Mouse (Mus musculus) thymus, adult 2 months (tissue): ENCODE data around the gene Chd3.

Source experiments
- CTCF ChIP-seq: fragments of 200-500 bp; IDR thresholded peaks from 2 replicates; pipeline ENCODE4 v1.5.1; 2012; ENCODE audit warnings: mild to moderate bottlenecking, control low read depth, low read length, moderate library complexity, borderline replicate concordance; ENCODE audit not compliant: control insufficient read depth, poor library complexity, insufficient read depth; ENCODE audit errors: extremely low read depth
- POLR2A ChIP-seq: fragments of 200-500 bp; IDR thresholded peaks from 2 replicates; pipeline ENCODE4 v1.6.1; 2012; ENCODE audit warnings: mild to moderate bottlenecking, low read length, control low read depth, moderate library complexity; ENCODE audit not compliant: control insufficient read depth, poor library complexity, insufficient read depth; ENCODE audit errors: extremely low read depth

DNA sequence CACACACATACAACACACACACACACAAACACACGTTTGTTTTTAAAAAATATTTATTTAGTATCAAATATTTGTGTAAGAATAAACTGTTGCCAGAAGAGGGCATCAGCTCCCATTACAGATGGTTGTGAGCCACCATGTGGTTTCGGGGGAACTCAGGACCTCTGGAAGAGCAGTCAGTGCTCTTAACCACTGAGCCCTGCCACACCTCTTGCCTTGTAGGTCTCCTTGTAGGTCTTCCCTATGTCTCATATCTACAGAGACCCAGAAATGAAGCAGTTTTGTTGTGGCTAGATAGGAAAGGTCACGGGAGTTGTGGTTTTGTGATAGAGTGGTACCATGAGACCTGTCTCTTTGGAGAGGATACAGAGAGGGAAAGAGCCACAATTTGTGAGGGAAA lies 35.3 kb downstream of the Chd3 start:
- TF ChIP-seq CTCF: no peak
- no peak for TF ChIP-seq POLR2A
